Mouse (Mus musculus): Measurements from ENCODE around the gene Batf3.

DNA sequence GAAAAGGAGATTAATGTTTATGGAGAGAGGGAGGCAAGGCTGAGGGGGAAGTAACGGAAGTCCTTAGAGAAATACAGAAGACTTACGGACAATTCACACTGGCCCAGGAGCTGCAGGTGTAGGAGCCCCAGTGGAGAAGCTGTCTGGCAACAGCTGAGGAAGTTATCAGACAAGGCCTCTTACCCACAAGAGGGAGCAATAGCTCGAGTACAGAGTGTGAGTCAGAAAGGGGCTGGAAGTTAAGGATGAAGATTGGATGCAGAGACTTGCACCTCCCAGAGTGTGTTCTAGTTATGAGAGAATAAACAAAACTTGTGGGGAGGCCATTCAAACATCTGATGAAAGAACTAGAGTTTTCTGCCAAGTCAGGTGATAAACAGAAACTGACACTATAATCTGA is 40.2 kb upstream of the Batf3 start:
- TF ChIP-seq POLR2A (IDR thresholded peaks at IDR 0.05; ENCODE audit: extremely low read depth, insufficient read depth, low read length), result no peak
- no peak for TF ChIP-seq CTCF (IDR thresholded peaks at IDR 0.05; ENCODE audit: extremely low read depth, insufficient read depth, low read length)

Measured in cortical plate, adult 2 months (tissue).